Mouse (Mus musculus): ENCODE data around the gene Arhgap45.

The Arhgap45 gene

GRCm38 (mm10) chr10:79987771-79988505, 28.5 kb upstream of the Arhgap45 start:
- DNase-seq: peak in 1 of 2 experiments; percentile 30

DNA sequence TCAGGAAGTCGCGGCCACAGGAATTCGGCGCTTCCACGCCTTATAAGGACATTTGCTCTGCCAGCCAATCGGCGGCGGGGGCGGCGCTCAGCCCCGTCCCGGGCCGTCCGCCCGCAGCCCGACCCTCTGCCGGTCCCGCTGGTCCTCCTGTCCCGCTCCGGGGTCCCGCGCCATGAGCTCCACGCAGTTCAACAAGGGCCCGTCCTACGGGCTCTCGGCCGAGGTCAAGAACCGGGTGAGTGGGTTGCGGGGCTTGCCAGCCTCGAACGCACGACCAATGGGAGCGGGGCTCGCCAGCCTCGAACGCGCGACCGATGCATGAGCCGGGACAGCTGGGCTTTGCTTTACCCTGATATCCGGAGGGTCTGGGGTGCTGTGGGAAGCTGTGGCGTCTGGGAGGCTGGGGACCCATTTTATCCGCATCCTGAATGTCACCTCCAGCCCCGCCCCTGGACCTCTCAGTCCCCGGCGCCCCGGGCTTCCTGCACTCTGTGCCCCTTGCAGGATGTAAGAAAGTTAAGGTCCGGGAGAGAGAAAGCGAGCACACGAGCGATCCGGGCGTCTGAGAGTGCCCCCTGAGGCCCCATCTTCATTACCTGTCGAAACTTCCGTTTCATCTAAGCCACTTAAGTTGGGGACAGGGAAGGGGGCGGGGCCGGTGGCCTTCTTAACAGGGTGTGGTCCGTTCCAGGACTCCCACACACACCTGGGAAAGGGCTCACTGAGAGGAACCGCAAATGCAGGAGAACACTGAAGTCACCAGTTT, 27.8 kb upstream of the Arhgap45 start, which contains the start of gene Cnn2:
Cnn2 (plus strand) TSS at position 79 of the 766 bp plus-strand sequence.
- DNase-seq: peak; percentile 68 to 77

DNA sequence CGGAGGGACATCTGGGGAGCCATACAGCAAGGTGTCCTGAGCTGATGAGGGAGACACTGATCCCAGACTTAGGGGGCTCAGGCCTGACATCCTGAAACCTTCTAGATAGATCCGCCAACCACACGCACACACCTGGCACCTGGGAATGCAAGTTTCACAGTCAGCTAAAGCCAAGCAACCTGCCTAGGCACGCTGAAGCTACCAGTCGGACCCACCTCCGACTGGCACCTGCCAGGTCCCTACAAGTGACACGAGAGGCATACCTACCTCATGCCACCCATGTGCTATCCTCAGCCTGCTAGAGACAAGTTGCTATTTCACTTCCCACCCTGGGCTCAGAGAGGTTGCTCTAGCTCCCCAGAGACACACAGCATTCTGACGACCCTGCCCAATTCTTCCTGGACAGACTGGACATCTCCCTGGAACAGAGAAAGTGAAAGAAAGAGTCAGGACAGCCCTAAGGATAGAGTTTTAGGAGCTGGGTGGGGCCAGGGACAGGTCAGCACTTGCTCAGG, 27.1 kb upstream of the Arhgap45 start:
- DNase-seq: no peak

DNA sequence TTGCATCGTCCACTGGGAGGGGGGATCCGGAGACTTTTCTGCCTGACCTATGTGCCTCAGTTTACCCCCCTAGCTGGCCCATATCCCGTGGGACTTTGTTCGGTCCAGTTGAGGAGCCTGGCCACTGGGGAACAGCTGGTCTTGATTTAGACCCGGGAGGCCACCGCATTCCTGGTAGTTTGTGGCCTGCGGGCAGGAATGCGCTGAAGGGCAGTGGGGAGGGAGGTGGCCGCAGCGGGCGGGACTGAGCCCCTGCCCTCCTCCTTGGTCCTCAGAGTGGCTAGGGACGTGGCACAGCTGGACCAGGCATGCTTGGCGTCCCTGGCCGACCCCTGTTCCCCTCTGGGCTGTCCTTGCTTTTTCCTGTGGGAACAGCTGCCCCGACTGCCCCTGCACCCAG, 26.6 kb upstream of the Arhgap45 start:
- no peak for DNase-seq

DNA sequence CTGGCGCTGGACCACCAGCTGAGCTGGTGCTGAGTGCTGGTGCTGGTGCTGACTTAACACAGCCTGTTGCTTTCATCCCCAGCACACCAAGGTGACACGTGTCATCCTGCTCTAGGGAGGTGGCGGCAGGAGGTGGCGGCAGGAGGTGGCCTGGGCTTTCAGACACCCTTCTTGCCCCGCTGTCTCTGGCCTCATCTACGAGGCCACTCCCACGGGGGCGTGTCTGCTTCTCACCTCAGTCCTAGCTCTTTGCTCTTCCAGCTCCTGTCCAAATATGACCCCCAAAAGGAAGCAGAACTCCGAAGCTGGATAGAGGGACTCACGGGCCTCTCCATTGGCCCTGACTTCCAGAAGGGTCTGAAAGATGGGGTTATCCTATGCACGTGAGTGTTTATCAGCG, 25.4 kb upstream of the Arhgap45 start:
- DNase-seq: no peak

DNA sequence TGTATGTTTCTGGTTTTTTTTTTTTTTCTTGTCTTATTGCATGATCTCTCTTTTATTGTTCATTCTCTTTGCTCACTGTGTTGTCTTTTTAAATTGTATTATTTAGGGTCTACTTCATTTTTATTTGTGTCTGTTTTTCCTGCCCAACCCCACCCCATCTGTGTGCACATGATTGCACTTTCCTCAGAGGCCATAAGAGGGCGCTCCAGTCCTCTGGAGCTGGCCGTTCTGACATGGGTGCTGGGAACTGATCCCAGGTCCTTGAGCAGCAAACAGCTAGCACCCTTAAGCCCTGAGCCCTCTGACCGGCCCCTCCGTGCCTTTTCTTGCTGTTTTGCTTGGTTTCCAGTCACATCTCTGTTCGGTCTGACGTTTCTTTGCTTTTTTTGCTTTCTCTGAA, 24.9 kb upstream of the Arhgap45 start:
- DNase-seq: no peak

GRCm38 (mm10) chr10:79994397-79995115, 21.9 kb upstream of the Arhgap45 start:
- peak in 1 of 2 experiments; percentile 53 for DNase-seq

GRCm38 (mm10) chr10:79995636-79996035, 20.8 kb upstream of the Arhgap45 start:
- DNase-seq: no peak

DNA sequence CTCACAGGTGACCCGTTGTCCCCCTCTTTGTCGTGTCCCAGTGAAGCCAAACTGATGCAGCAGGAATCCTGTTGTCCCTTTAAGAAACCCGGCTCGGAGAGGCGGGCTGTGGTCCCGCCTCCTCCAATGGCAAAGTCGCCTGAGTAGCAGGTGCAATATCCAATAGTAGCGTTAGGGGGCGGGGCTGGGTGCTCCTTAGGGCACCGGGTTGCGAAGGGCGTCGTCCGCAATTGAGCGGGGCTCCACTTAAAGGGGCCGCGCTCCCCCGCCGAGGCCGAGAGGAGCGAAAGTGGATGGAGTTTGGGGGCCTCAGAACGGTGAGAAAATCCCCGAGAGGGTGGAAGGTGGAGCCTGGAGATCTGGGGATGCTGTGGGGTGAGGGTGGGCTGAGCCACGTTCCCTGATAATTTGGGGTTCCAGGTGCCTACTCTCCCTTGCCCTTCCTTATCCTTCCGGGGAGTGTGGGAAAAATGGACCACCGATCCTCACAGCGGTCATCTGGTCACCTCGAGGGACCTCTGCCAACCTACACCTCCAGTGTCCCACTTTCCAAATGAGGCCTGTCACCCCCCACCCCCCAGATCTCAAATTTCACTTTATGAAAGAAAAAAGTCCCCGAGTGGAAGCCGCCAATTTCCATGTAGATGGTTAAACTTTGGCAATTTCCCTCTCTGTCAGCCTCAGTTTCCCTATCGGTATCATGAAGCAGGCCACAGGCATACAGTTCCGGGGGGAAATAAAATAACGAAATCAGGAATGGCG, 20.0 kb upstream of the Arhgap45 start, which contains the start of gene Abca7:
Abca7 (plus strand) TSS at position 223 of the 762 bp plus-strand sequence.
- DNase-seq: peak; percentile 94 to 96

DNA sequence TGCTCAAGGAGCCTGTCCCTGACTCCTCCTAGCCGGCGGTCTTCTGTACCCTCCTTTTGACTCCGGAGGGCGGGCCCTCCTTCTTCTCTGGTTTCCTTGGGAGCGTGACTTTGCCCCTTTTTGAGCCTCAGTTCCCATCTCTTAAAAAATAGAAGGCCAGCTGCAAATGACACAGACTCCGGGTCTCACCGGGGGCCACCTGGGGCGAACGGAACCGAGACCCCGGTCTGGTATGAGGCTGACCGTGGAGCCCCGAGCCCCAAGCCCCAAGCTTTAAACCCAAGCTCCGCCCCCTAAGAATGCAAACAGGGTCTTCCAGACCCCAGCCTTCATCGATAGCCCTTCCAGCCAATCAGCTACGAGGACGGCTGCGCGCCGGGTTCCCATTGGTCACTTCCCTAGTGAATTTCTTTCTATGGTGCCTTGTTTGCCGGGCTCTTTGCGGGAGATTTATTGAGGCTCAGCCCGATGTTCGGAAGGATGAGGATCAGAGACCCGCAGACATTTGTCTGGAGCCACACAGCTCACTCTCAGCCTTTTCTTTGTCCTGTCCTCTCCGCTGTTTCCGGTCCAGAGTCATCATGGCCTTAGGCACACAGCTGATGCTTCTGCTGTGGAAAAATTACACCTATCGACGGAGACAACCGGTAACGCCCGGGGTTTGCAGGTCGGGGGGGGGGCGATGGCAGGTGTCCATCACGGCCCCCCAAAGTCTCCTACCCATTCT, 19.3 kb upstream of the Arhgap45 start:
- DNase-seq: peak in 1 of 2 experiments; percentile 56

- DNase-seq: no peak
Measured at GRCm38 (mm10) chr10:79997819-79998218, 18.6 kb upstream of the Arhgap45 start.

DNA sequence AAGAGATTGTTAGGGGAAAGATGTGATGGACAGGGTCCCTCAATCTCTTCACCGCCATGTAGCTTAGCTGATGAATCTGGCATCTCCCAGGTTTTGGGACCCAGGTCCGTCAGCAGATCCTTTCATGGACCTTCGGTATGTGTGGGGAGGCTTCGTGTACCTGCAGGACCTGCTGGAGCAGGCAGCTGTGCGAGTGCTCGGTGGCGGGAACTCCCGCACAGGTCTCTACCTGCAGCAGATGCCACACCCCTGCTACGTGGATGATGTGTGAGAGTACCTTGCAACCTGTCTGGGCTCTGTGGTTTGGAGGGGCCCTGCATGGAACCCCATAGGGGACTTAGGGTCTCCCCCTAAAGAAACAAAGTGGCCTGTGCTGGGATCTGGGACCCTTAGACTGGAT, 14.5 kb upstream of the Arhgap45 start:
- no peak for DNase-seq

GRCm38 (mm10) chr10:80002829-80003228, 13.6 kb upstream of the Arhgap45 start:
- DNase-seq: no peak

- no peak for DNase-seq
Measured at GRCm38 (mm10) chr10:80003374-80004232, 12.8 kb upstream of the Arhgap45 start.

GRCm38 (mm10) chr10:80004233-80004705, 12.2 kb upstream of the Arhgap45 start:
- DNase-seq: no peak

GRCm38 (mm10) chr10:80011740-80012139, 4.7 kb upstream of the Arhgap45 start:
- DNase-seq: no peak

GRCm38 (mm10) chr10:80013609-80014008, 2.8 kb upstream of the Arhgap45 start:
- no peak for DNase-seq

GRCm38 (mm10) chr10:80014484-80015290, 1.8 kb upstream of the Arhgap45 start:
- DNase-seq: peak; percentile 49 to 58

GRCm38 (mm10) chr10:80015583-80015982, 870 bp upstream of the Arhgap45 start:
- no peak for DNase-seq
